Mouse (Mus musculus): Measurements from ENCODE around the gene Gdap2.
A peak's percentile ranks its signal among the peaks of the same experiment; 100 is the strongest.

- TF ChIP-seq CTCF (IDR thresholded peaks at IDR 0.05; ENCODE audit: borderline replicate concordance, extremely low read depth, insufficient read depth, insufficient read length) (no peak), POLR2A (IDR thresholded peaks at IDR 0.05; ENCODE audit: borderline replicate concordance, extremely low read depth, insufficient read depth, insufficient read length, poor library complexity, severe bottlenecking) (peak; percentile 62; the same call in 1 of the 2 replicates)
Measured at GRCm38 (mm10) chr3:100162315-100163105, at the start of gene Gdap2, which contains the start of gene Wdr3.
